Mouse (Mus musculus) kidney, embryonic 15.5 days (tissue): ENCODE measurements around the gene Sgf29. TPM values are rescaled to one million over a fixed set of nuclear protein-coding genes. Genes with fewer than 3 reads are reported as not detected.
"Not testable (repeated sequence)": the region's sequence is repeated elsewhere in the genome, so short reads cannot be mapped to it uniquely, and the experiment has no call there.

ENCODE experiments used
- ATAC-seq: fragments of 200-750 bp; cut with Nextera tagmentation; replicated peaks from 2 replicates; pipeline ENCODE4 v1.8.0; 2017; ENCODE audit warnings: moderate TSS enrichment; ENCODE audit not compliant: low FRiP score
- H3K27ac ChIP-seq: fragments of 300-500 bp; sonication (generic); 2 replicates; pipeline ENCODE4 v1.5.1; 2015; ENCODE audit warnings: mild to moderate bottlenecking, inconsistent platforms
- H3K27me3 ChIP-seq: fragments of 300-500 bp; sonication (generic); 2 replicates; pipeline ENCODE4 v1.6.1; 2015; ENCODE audit warnings: inconsistent platforms
- H3K36me3 ChIP-seq: fragments of 300-500 bp; sonication (generic); 2 replicates; pipeline ENCODE4 v1.6.1; 2015; ENCODE audit warnings: inconsistent platforms
- H3K4me1 ChIP-seq: fragments of 300-500 bp; sonication (generic); 2 replicates; pipeline ENCODE4 v1.6.1; 2015; ENCODE audit warnings: inconsistent platforms
- H3K4me2 ChIP-seq: fragments of 300-500 bp; sonication (generic); 2 replicates; pipeline ENCODE4 v1.6.1; 2015; ENCODE audit warnings: moderate library complexity, mild to moderate bottlenecking, inconsistent platforms
- H3K4me3 ChIP-seq: fragments of 300-500 bp; sonication (generic); replicated peaks from 2 replicates; pipeline ENCODE4 v1.5.1; 2015; ENCODE audit warnings: mild to moderate bottlenecking, inconsistent platforms
- H3K9ac ChIP-seq: fragments of 300-500 bp; sonication (generic); 2 replicates; pipeline ENCODE4 v1.6.1; 2015; ENCODE audit warnings: mild to moderate bottlenecking, inconsistent platforms
- H3K9me3 ChIP-seq: fragments of 300-500 bp; sonication (generic); replicated peaks from 2 replicates; pipeline ENCODE4 v1.6.1; 2016; ENCODE audit warnings: inconsistent platforms
- WGBS: fragments of 180-500 bp; shearing (Covaris S2); methylation state at CpG from one replicate; pipeline ENCODE4 v1.1.7; 2015; ENCODE audit warnings: mixed read lengths; 5-methylcytosine and 5-hydroxymethylcytosine counted together
- polyA plus RNA-seq: library from polyadenylated mRNA; unstranded; fragments of >200 nt; fragmentation: Nextera tagmentation; extraction: Ambion mirVana; gene quantifications from 2 replicates; pipeline ENCODE4 v1.2.1, GENCODE M21; 2015

The Sgf29 gene
- polyA plus RNA-seq, 1 experiment from 2014 or later, result 55.0 TPM

DNA sequence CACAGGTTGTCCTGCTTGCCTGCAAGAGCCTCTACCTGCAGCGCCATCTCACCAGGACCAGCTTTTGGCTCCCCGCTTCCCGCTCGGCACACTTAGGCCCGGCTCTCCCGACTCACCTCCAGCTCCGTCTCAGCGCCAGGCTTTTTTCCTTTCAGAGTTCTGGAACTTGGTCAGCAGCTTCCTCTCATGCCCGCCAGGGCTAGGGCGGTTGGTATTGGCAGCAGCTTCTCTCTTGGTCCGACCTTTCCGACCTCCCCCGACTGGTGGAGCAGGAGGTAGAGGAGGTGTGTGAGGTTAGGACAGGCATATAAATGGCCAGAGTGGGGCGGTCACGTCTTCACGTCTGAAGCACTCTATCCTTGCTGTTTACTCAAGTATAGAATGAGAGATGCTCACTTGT, 24.3 kb upstream of the Sgf29 start:
- H3K27ac ChIP-seq, result no peak overlapping the region
- no peaks in the 10 kb centered on the region for H3K27me3 ChIP-seq
- H3K4me1 ChIP-seq, result peaks cover 16% of the 10 kb centered on the region; the same call in 1 of the 2 replicates
- H3K9ac ChIP-seq, result no peak overlapping the region
- H3K4me3 ChIP-seq, result no peak overlapping the region
- no peaks in the 10 kb centered on the region for H3K36me3 ChIP-seq
- no peaks in the 10 kb centered on the region for H3K9me3 ChIP-seq
- ATAC-seq, result no peak
- WGBS, result 73% methylated on average over 16 of the region's 16 CpGs
- H3K4me2 ChIP-seq, result no peak overlapping the region

DNA sequence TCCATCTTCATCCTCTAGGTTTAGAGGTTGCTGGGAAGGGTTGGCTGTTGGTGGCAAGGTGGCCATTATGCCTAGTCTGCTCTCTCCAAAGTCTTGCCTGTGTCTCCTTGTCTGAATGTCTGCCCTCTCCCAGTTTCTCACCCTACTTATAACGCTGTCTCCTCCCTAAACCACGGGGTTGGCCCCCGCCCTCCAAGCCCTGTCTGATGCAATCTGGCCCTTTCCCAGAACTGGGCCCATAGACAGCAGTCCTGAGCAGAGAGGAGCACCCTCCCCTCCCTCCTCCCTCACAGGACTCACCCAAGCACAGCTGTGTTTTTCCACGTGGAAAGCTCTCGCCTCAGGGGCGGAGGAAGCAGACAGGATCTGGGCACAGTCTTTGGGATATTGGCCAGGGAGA, 23.7 kb upstream of the Sgf29 start:
- ATAC-seq, result peak; percentile 43; the same call in 1 of the 2 replicates
- Histone ChIP-seq H3K9me3 (no peaks in the 10 kb centered on the region), H3K9ac (no peak overlapping the region), H3K36me3 (no peaks in the 10 kb centered on the region), H3K27me3 (no peaks in the 10 kb centered on the region), H3K4me1 (peaks cover 16% of the 10 kb centered on the region; the same call in 1 of the 2 replicates), H3K27ac (0 out of 2 replicates have a peak overlapping the region, but pooled peaks have one; percentile 23), H3K4me3 (no peak overlapping the region), H3K4me2 (no peak overlapping the region)
- WGBS, result 30% methylated on average over 6 of the region's 6 CpGs

DNA sequence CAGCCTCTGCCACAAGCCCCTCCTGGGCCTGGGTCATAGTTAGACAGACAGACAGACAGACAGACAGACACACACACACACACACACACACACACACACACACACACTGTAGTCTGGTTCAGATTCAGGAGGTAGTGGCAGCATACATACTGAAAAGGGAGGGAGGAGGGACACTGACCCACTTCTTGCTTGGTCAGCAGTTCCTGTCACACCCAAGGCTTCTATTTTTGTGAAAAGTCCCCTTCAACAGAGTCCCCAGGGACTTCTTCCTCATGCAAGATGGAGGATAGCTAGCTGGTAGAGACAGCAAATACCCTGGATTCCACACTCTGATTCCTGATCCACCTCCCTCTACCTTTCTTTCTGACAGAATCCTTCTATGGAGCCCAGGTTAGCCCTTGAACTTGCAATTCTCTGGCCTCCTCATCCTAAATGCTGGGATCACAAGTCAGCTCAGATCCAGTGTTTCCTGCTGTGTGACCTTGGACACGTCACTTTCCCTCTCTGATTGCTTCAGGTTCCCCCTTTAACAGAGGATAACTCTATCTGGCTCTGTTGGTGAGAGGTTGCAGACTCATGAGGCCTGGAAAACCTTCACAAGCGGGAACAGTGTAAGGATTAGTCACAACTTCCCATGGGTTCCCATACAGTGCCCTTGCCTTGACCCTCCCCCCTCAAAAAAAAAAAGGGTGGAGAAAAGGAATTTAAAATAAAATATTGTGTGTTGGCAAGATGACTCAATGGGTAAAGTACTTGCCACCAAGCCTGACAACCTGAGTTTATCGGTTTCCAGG, 23.1 kb upstream of the Sgf29 start:
- H3K9me3 ChIP-seq, result no peaks in the 10 kb centered on the region
- H3K27me3 ChIP-seq, result no peaks in the 10 kb centered on the region
- H3K4me2 ChIP-seq, result no peak overlapping the region
- no peak overlapping the region for H3K9ac ChIP-seq
- no peak for ATAC-seq
- peaks cover 16% of the 10 kb centered on the region; the same call in 1 of the 2 replicates for H3K4me1 ChIP-seq
- no peak overlapping the region for H3K4me3 ChIP-seq
- WGBS, result 92% methylated on average over 3 of the region's 3 CpGs
- H3K36me3 ChIP-seq, result no peaks in the 10 kb centered on the region
- no peak overlapping the region for H3K27ac ChIP-seq

DNA sequence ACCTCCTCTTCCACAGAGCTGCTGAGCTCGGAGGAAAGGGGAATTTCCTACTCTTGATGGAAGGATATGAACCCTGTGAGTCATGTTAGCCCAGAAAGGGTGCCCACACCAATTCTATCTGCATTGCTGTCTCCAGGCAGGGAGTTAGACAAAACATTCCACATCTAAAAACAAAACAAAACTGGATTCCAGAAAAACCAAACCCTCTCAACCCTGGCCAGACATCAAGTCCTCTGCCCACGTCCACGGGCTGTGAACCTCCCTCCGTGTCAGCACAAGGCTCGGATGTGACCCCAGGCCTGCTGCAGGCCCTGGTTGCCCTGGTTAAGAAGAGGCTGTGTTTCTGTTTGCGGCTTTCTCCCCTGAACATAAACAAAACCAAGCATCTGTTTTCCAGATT, 21.0 kb upstream of the Sgf29 start:
- Histone ChIP-seq H3K4me3 (no peak overlapping the region), H3K27me3 (no peaks in the 10 kb centered on the region), H3K4me2 (no peak overlapping the region), H3K9me3 (no peaks in the 10 kb centered on the region), H3K9ac (no peak overlapping the region), H3K36me3 (no peaks in the 10 kb centered on the region), H3K4me1 (peaks cover 16% of the 10 kb centered on the region; the same call in 1 of the 2 replicates), H3K27ac (peak overlapping the region; percentile 41; the same call in 1 of the 2 replicates)
- 41% methylated on average over 6 of the region's 6 CpGs for WGBS
- ATAC-seq, result no peak

DNA sequence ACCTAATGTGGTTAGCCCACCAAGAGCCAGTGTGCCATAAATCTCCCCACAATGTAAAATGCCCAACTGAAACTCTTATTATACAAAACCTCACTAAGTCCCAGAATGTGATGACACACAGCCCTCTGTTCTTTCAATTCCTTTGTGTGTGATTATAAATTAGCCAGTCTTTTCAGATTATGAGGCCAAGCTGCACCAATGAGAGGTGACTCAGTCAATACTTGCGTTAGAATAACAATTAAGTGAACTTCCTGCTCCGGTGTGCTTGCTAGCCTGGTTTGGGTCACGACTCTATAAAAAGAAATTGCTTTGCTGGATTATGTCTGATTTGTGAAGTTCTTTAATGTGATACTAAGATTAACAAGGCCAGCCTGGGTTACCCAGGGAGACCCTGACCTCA, 19.2 kb upstream of the Sgf29 start:
- H3K27me3 ChIP-seq, result no peaks in the 10 kb centered on the region
- H3K36me3 ChIP-seq, result no peaks in the 10 kb centered on the region
- H3K4me3 ChIP-seq, result no peak overlapping the region
- no peak for ATAC-seq
- H3K4me2 ChIP-seq, result no peak overlapping the region
- no peaks in the 10 kb centered on the region for H3K9me3 ChIP-seq
- WGBS, result 33% methylated on average over 3 of the region's 3 CpGs
- peaks cover 16% of the 10 kb centered on the region; the same call in 1 of the 2 replicates for H3K4me1 ChIP-seq
- H3K27ac ChIP-seq, result no peak overlapping the region
- no peak overlapping the region for H3K9ac ChIP-seq

DNA sequence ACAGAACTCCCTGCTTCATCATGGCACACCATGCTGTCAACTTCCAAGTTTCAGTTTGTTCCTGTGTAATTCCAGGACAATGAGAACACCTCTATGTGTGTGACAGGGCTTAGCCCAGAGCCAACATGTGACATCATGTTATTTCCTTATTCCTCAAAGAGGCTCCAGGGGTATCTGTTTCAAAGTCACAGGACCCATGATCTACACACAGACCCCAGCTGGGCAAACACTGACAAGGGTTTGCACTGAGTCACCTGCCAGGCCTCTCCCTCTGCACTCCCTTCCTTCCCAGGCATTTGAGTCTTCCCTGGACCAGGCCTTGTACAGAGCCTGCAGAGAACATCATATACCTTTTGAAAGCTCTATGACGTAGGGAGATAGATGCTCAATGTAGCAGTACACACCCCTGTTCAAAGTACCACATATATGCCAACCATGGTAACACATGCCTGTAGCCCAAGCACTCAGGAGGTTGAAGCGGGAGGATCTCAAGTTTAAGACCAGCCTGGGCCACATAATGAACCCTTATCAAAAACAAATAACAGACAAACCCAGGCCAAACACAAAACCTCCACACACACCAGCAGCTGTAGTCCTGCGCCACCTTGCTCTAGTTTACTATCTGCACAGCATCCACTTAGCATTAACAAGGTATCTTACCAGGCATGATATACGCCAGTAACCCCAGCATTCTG, 18.1 kb upstream of the Sgf29 start, which contains the start of gene Nupr1:
Gene Nupr1 (minus strand): TSS at position 38 of the 695 bp plus-strand sequence.
- Histone ChIP-seq H3K9ac (no peak within 1 kb of the TSS), H3K27ac (no peak within 1 kb of the TSS), H3K4me3 (no peak within 1 kb of the TSS), H3K9me3 (no peaks in the 10 kb centered on the region), H3K36me3 (no peaks in the 10 kb centered on the region), H3K4me1 (peaks cover 8% of the 10 kb centered on the region; the same call in 1 of the 2 replicates), H3K27me3 (no peaks in the 10 kb centered on the region), H3K4me2 (no peak within 1 kb of the TSS)
- WGBS, result 90% methylated on average over 4 of the region's 4 CpGs
- ATAC-seq, result no peak

DNA sequence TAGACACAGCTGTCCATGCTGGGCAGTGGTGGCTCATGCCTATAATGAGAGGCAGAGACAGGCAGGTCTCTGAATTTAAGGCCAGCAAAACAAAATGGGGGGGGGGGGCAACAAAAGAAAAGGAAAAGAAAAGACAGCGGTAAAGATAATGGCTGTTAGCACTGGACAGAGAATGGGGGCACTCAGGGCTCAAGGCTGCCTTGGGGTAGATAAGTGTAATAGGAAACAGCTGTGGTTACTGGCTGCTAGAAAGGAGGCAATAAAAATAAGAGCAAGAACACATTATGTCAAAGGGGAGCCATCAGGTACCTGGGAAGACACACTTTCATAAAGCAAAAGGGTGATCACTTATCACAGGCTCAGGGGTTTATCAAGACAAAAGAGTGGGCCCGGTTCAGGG, 16.6 kb upstream of the Sgf29 start:
- H3K4me2 ChIP-seq, result no peak overlapping the region
- ATAC-seq, result no peak
- H3K9me3 ChIP-seq, result no peaks in the 10 kb centered on the region
- no peak overlapping the region for H3K27ac ChIP-seq
- peaks cover 8% of the 10 kb centered on the region; the same call in 1 of the 2 replicates for H3K4me1 ChIP-seq
- 0 out of 2 replicates have a peak, but pooled peaks cover 3% of the 10 kb centered on the region for H3K27me3 ChIP-seq
- WGBS, result 74% methylated on average over 2 of the region's 2 CpGs
- no peak overlapping the region for H3K9ac ChIP-seq
- H3K36me3 ChIP-seq, result no peaks in the 10 kb centered on the region
- no peak overlapping the region for H3K4me3 ChIP-seq

DNA sequence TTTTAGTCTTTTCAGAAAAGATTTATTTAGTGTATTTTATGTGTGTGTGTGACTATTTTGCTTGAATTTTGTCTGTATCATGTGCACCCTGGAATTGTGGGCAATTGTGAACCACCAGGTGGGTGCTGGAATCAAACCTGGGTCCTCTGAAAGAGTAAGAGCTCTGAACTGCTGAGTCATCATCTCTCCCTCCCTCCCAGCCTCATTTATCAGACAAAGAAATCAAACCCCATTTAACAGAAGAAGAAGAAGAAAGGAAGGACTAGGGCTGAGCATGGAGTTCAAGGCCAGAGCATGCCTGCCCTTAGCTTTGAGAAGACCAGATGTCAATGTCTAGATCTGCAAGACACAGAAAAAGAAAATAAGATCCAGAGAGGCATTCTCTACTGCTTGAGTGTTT, 13.7 kb upstream of the Sgf29 start:
- H3K4me1 ChIP-seq, result no peaks in the 10 kb centered on the region
- ATAC-seq, result no peak
- H3K27me3 ChIP-seq, result 0 out of 2 replicates have a peak, but pooled peaks cover 3% of the 10 kb centered on the region

DNA sequence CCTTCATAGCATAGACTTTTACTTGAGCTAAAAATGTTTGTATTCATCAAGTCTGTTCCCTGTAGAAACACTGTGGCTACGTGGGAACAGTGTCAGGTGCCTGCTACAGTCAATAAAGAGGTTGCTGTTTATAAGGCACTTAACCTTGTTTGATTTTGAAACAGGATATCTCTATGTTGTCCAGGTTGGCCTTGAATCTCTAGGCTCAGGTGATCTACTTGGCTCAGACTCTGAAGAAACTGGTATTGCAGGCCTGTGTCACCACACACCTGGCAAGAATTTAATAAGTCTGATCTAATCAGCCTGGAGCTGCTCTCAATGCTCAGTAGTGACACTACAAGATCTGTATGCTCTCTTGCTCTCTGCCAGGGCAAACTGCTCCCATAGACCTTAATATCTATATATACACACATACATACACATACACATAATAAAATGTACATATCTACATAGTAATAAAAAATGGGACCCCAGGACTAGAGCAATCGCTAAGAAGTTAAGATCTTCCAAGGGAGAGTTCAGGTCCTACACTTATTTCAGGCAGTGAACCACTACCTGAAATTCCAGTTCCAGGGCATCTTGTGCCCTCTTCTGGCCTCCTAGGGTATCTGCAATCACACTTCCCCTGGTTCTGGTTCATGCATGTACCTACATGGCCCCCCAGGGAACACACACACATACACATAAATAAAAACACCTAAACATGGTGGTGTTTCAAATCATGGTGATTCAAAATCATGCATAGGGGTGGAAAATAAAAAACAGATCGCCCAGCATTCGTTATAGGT, 12.2 kb upstream of the Sgf29 start:
- Histone ChIP-seq H3K4me2 (no peak overlapping the region), H3K36me3 (no peaks in the 10 kb centered on the region), H3K9me3 (no peaks in the 10 kb centered on the region), H3K27me3 (0 out of 2 replicates have a peak, but pooled peaks cover 3% of the 10 kb centered on the region), H3K27ac (no peak overlapping the region), H3K4me3 (no peak overlapping the region), H3K4me1 (no peaks in the 10 kb centered on the region), H3K9ac (no peak overlapping the region)
- WGBS, result 16% methylated on average over 4 of the region's 4 CpGs
- no peak for ATAC-seq

More for the DNA sequence above, 13.7 kb upstream of the Sgf29 start:
- Histone ChIP-seq H3K4me2 (no peak overlapping the region), H3K36me3 (no peaks in the 10 kb centered on the region), H3K27ac (no peak overlapping the region), H3K4me3 (no peak overlapping the region), H3K9me3 (no peaks in the 10 kb centered on the region), H3K9ac (no peak overlapping the region)

DNA sequence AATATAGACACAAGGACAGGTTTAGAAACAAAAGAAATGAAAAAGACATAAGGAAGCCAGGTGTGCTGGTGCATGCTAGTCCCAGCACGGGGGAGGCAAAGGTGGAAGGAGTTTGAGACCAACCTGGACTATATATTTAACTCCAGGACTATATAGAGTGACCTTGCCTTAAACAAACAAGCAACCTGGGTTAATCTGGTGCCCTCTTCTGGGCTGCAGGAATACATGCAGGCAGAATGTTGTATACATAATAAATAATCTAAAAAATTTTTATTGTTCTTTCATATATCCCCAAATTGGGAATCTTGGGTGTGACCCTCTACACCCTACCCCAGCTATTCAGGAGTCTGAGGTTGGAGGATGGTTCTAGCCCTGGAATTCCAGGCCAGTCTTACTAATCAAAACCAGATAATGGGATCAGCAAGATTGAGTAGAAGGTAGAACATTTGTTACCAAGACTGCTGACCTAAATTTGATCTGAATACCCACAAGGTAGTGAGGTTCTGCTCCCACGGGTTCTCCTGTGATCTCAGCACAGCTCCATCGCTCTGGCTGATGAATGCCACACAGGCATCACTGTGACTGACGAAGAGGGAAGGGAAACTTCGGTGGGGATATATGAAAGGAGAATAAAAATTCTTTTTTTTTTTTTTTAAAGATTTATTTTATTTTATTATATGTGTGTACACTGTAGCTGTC, 6.4 kb upstream of the Sgf29 start:
- WGBS, result 71% methylated on average over 5 of the region's 5 CpGs
- no peak for ATAC-seq
- H3K9ac ChIP-seq, result no peak overlapping the region

DNA sequence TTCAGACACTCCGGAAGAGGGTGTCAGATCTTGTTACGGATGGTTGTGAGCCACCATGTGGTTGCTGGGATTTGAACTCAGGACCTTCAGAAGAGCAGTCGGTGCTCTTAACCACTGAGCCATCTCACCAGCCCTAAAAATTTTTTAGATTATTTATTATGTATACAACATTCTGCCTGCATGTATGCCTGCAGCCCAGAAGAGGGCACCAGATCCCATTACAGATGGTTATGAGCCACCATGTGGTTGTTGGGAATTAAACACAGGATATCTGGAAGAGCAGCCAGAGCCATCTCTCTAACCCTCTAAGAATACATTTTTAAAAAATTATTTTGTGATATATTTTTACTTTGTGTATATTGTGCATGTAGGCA, 5.9 kb upstream of the Sgf29 start:
- not testable (repeated sequence) for H3K9me3 ChIP-seq, H3K9ac ChIP-seq, ATAC-seq, H3K4me1 ChIP-seq, H3K4me3 ChIP-seq, H3K36me3 ChIP-seq, H3K27me3 ChIP-seq, H3K4me2 ChIP-seq, H3K27ac ChIP-seq
- 61% methylated on average over 3 of the region's 3 CpGs for WGBS

More for the DNA sequence above, 6.4 kb upstream of the Sgf29 start:
- Histone ChIP-seq H3K4me3 (no peak overlapping the region), H3K4me1 (no peaks in the 10 kb centered on the region), H3K9me3 (no peaks in the 10 kb centered on the region), H3K27me3 (no peaks in the 10 kb centered on the region), H3K4me2 (no peak overlapping the region), H3K27ac (no peak overlapping the region), H3K36me3 (no peaks in the 10 kb centered on the region)
